Mouse (Mus musculus) layer of hippocampus, adult 2 months (tissue): ENCODE data around the gene Bahd1. TPM values are rescaled to one million over a fixed set of nuclear protein-coding genes. Genes with fewer than 3 reads are reported as not detected.

Experiments
- DNase-seq, 2 experiments: peaks; one replicate each; pipeline ENCODE4 v3.0.0; 2022; ENCODE audit warnings: low spot score in 2 of 2
- H3K27ac ChIP-seq: fragments of 200-600 bp; 2 replicates; pipeline ENCODE4 v1.8.1; 2022
- H3K4me3 ChIP-seq: fragments of 200-600 bp; 2 replicates; pipeline ENCODE4 v1.8.1; 2022; ENCODE audit warnings: mild to moderate bottlenecking
- CTCF ChIP-seq: fragments of 200-600 bp; conservative IDR thresholded peaks from 2 replicates; pipeline ENCODE4 v1.8.1; 2022; ENCODE audit warnings: antibody characterized with exemption, mild to moderate bottlenecking, moderate library complexity
- total RNA-seq, 2 experiments: library from RNA; stranded (reverse); gene quantifications; 2 replicates each; pipeline ENCODE4 v1.2.3; 2021

Bahd1 gene
- total RNA-seq, 2 experiments from 2014 or later, result 58.6 to 61.1 TPM

DNA sequence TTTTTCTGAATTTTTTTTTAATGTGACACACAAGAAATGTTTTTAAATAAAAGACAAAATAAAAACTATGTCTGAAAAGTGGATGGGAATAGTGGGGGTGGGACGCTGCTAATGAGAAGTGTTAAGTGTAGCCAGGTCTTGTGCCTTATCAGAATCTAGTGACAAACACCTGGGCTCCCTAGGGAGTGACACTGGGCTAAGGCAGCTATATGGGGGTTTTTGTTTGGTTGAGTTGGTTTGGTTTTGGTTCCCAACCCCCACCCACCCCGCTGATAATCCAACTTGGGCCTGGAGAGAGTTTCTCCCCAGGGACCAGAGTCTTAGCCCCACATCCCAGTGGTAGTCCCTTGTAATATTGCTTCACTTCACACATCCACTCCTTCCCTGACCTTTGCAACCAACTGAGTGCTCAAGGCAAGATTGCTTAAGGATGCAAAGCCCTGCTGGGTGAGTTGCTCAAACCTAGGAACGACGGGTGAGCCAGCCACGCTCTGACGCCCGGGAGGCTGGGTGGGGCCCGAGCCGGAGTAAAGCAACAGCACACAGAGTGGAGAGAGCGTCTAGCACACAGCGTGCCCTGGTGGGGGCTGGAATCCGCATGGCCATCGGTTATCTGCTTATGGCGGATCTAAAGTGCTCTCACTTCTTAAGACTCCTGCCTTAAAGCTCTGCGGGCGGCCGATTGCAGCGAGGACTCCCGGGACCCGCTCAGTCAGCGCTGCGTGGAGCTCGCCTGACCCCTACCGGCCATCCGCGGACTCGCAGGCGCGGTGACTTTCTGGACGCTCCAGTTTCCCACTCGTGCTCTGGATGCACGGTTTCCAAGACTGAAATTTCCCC, 17.1 kb upstream of the Bahd1 start:
- Histone ChIP-seq H3K27ac (peak overlapping the region; percentile 46; the same call in 1 of the 2 replicates), H3K4me3 (peak overlapping the region; percentile 61)
- peak; percentile 100 for TF ChIP-seq CTCF
- peak; percentile 81 to 95 for DNase-seq

GRCm38 (mm10) chr2:118887440-118887839, 12.7 kb upstream of the Bahd1 start:
- TF ChIP-seq CTCF, result no peak
- Histone ChIP-seq H3K4me3 (no peak overlapping the region), H3K27ac (no peak overlapping the region)
- DNase-seq, result no peak

- TF ChIP-seq CTCF, result no peak
- no peak for DNase-seq
- Histone ChIP-seq H3K4me3 (no peak overlapping the region), H3K27ac (no peak overlapping the region)
These were observed 12.2 kb upstream of the Bahd1 start for GRCm38 (mm10) chr2:118887845-118888548.

GRCm38 (mm10) chr2:118891173-118891572, 9.0 kb upstream of the Bahd1 start:
- H3K27ac ChIP-seq, result no peak overlapping the region
- no peak for DNase-seq
- no peak for TF ChIP-seq CTCF
- no peak overlapping the region for H3K4me3 ChIP-seq

DNA sequence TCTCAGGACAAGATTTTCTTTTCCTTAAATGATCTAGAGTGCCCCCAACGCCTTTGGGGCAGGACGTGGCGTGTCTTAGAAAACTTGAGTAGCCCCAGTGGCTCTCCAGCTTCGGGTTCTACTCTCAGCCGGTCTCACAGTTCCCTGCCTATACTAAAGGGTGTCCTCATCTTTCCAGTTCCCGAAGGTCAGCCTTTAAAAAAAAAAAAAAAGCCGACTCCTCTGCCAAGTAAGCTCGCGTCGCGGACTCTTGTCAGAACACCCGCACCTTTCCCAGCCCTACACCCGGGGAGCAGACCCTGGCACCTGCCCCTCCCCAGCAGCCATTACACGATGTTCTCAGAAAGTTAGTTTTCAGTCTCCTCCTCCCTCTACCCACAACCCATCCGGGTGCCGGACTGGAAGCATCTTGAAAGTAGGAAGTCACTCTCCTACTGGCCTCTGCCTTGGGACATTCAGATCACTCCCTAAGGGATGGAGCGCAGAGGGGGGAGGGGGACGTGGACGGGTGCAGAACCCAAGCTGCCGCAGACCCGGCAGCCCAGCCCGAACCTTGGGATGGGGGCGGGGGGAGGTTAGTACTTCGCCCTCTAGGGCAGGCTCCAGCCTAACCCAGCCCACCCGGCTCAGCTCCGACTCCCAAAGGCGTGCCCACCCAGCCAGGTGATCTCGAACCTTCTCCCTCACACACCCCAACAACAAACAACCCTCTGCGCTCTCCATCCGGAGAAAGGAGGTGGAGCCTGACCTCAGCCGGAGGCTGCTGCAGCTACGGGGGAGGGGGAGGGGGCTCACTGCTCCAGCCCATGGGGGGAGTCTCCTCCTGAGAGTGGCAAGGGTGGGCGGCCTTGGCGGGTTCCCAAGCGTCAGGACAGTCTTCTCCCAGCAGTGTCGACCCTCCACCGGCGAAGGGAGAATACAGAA, 3.9 kb upstream of the Bahd1 start:
- no peak for DNase-seq
- no peak for TF ChIP-seq CTCF
- H3K27ac ChIP-seq, result peak overlapping the region; percentile 79
- H3K4me3 ChIP-seq, result peak overlapping the region; percentile 57

- DNase-seq, result no peak
- Histone ChIP-seq H3K27ac (peak overlapping the region; percentile 79), H3K4me3 (peak overlapping the region; percentile 57)
- TF ChIP-seq CTCF, result no peak
These were observed 3.3 kb upstream of the Bahd1 start for GRCm38 (mm10) chr2:118896914-118897291.

- no peak for TF ChIP-seq CTCF
- Histone ChIP-seq H3K4me3 (peak overlapping the region; percentile 57), H3K27ac (peak overlapping the region; percentile 79; the same call in 1 of the 2 replicates)
- no peak for DNase-seq
These were observed 2.8 kb upstream of the Bahd1 start for GRCm38 (mm10) chr2:118897392-118897791.

- Histone ChIP-seq H3K27ac (no peak overlapping the region), H3K4me3 (no peak overlapping the region)
- TF ChIP-seq CTCF, result no peak
- DNase-seq, result no peak
These were observed 2.4 kb upstream of the Bahd1 start for GRCm38 (mm10) chr2:118897808-118898207.

DNA sequence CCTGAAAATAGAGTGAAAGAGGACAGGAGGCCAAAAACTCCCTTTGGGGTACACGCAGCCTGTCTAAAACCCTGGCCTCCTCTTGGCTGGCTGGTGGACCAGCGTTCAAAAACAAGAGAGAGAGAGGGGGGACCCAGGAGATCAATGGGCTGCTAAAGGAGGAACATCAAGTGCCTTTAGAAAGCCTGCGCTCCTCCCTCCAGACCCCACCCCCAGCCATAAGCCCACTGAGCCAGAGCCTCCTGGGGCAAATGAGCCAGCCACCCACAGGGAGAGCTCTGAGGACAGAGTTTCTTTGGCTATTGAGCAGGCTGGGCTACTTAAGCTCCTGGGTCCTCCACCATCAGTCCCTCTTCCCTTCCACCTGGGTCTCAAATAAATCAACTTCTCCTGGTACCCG, 1.4 kb upstream of the Bahd1 start:
- H3K27ac ChIP-seq, result no peak overlapping the region
- no peak overlapping the region for H3K4me3 ChIP-seq
- TF ChIP-seq CTCF, result no peak
- DNase-seq, result no peak

DNA sequence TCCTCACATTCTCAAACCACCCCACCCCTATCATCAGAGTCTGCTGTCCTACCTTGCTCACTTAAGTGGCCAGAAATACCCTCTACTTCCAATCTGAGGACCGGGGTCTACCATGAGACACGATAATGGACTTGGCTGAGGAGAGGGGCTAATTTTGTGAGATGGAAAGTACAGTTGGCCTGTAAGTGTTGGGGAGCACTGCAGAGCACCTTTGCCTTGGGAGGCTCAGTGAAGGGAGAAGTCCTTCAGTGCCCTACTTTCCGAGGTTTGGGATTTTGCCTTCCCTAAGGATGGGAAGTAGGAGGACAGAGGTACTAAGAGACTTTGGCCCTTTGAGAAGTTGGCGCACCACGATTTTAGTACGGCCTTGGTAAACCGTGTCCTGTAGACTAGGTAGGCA, 871 bp upstream of the Bahd1 start:
- Histone ChIP-seq H3K4me3 (no peak overlapping the region), H3K27ac (no peak overlapping the region)
- DNase-seq, result no peak
- TF ChIP-seq CTCF, result no peak

DNA sequence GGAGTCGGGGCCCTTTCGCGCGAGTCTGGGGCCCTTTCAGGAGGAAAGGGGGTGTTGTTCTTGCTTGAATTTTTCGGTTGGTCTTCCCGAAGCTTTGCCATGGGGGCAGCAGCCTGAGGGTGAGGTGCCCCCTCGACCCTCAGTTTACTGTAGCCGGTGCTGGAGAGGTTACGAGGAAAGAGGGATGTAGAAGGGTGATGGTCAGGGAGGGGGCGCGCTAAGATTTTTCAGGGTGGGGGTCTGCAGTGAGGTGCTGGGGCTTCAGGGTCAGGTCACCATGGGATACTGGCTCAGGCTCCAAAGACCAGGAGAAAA, 606 bp downstream of the Bahd1 start:
- no peak for DNase-seq
- no peak for TF ChIP-seq CTCF
- Histone ChIP-seq H3K27ac (peak overlapping the region; percentile 84), H3K4me3 (peak overlapping the region; percentile 87)

- Histone ChIP-seq H3K4me3 (peak overlapping the region; percentile 87), H3K27ac (peak overlapping the region; percentile 94)
- peak; percentile 35; the same call in 1 of the 2 replicates for TF ChIP-seq CTCF
- peak; percentile 98 for DNase-seq
These were observed 1.2 kb downstream of the Bahd1 start for GRCm38 (mm10) chr2:118901175-118902031.
